Mouse (Mus musculus) erythroblast, embryonic 14.5 days (primary cell): Measurements from ENCODE around the gene Pitpnm2. TPM values are rescaled to one million over a fixed set of nuclear protein-coding genes. Genes with fewer than 3 reads are reported as not detected.

Source experiments
- H3K27me3 ChIP-seq: 2 replicates; pipeline ENCODE4 v1.6.1; 2012; ENCODE audit warnings: inconsistent platforms; ENCODE audit not compliant: control insufficient read depth
- H3K36me3 ChIP-seq: 2 replicates; pipeline ENCODE4 v1.6.1; 2012; ENCODE audit warnings: mild to moderate bottlenecking, inconsistent platforms; ENCODE audit not compliant: control insufficient read depth
- H3K4me1 ChIP-seq: 2 replicates; pipeline ENCODE4 v1.6.1; 2012; ENCODE audit warnings: inconsistent platforms; ENCODE audit not compliant: control insufficient read depth
- H3K4me3 ChIP-seq: replicated peaks from 2 replicates; pipeline ENCODE3; 2012; ENCODE audit warnings: moderate library complexity, mild to moderate bottlenecking, inconsistent platforms
- H3K9me3 ChIP-seq: 2 replicates; pipeline ENCODE4 v1.6.1; 2012; ENCODE audit warnings: low read length, inconsistent platforms, mixed read lengths; ENCODE audit not compliant: control insufficient read depth
- GATA1 ChIP-seq: IDR thresholded peaks from 2 replicates; pipeline ENCODE4 v1.6.1; 2012; ENCODE audit warnings: low read length, inconsistent platforms, mixed read lengths
- TAL1 ChIP-seq: IDR thresholded peaks from 3 replicates; pipeline ENCODE4 v1.6.1; 2012; ENCODE audit warnings: low read length, inconsistent platforms, mixed read lengths
- polyA plus RNA-seq: library from polyadenylated mRNA; stranded (reverse); fragments of >175 nt; gene quantifications from 2 replicates; pipeline ENCODE4 v1.2.3, GENCODE M21; 2012

The Pitpnm2 gene
- polyA plus RNA-seq, 1 experiment, result 0.38 TPM

DNA sequence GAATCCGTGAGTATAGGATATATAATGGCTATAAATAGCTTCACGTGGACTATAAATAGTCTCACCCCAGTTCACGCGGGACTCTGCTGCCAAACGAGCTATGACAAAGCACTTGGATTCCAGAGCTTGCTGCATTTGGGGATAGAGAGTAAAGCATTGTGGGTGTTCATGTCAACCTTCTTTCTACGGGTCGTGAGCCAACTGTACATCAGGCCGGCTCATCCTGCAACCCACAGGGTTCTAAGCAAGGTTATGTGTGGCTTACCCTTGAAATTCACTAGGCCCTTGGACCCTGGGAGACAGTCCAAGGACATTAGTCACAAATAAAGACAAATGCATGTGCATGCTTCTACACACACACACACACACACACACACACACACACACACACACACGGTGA, 77.8 kb downstream of the Pitpnm2 start:
- Histone ChIP-seq H3K27me3 (no peaks in the 10 kb centered on the region), H3K4me3 (no peak overlapping the region), H3K9me3 (no peaks in the 10 kb centered on the region), H3K36me3 (no peaks in the 10 kb centered on the region), H3K4me1 (peaks cover 11% of the 10 kb centered on the region)
- TF ChIP-seq TAL1 (no peak), GATA1 (no peak)

DNA sequence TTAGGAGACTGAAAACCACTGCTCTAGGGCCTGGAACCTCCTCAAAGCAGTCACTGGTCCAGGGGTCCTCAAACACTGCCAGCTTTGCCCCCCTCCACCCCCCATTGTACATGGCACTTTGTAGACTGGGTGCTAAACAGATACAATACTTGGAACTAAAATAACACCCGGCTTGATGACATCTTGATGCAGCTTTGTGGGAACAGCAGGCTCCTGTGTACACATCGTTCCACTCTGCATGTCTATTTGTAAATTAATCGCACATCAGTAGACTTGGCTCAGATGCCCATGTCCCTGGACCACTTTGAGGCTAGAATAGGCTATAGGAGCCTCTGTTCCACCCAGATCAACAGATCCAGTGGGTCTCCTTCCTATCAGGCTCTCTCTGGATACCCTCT, 80.3 kb downstream of the Pitpnm2 start:
- Histone ChIP-seq H3K9me3 (no peaks in the 10 kb centered on the region), H3K27me3 (no peaks in the 10 kb centered on the region), H3K36me3 (no peaks in the 10 kb centered on the region; the same call in 1 of the 2 replicates), H3K4me3 (no peak overlapping the region), H3K4me1 (peaks cover 16% of the 10 kb centered on the region)
- TF ChIP-seq GATA1, result no peak
- no peak for TF ChIP-seq TAL1

DNA sequence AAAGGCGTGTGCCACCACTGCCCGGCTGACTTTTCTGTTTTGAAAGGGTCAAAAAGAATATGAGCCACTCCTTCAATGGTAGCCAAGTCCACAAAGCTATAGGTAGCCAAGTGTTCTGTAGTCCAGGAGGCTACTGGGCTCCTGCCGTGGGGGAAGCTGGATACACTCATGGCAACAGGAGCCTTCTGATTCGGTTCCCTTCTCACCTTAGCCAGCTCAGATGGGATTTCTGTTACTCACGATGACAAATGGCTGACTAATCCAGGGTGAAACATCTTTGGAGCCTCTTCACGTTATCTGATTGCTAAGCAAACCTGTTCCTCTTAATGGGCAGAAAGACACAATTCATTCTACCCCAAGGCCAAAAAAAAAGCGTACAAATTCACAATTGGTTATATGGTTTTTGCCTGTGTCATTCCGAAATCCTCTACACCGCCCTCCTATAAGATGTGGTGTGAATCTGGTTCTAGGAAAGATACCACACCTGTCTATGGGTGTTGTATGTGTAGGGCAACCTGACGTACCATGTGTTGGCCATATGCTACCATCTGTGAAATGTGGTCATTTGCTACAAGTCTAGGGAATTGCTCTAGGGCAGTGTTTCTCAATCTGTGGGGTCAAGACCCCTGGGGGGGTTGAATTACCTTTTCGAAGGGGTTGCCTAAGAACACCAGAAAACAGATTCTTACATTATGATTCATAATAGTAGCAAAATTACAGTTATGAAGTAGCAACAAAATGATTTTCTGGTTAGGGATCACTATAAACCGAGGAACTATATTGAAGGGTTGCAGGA, 80.9 kb downstream of the Pitpnm2 start:
- TF ChIP-seq TAL1, result no peak
- no peak for TF ChIP-seq GATA1
- Histone ChIP-seq H3K4me3 (no peak overlapping the region), H3K9me3 (no peaks in the 10 kb centered on the region), H3K27me3 (no peaks in the 10 kb centered on the region), H3K4me1 (peaks cover 14% of the 10 kb centered on the region), H3K36me3 (no peaks in the 10 kb centered on the region; the same call in 1 of the 2 replicates)

DNA sequence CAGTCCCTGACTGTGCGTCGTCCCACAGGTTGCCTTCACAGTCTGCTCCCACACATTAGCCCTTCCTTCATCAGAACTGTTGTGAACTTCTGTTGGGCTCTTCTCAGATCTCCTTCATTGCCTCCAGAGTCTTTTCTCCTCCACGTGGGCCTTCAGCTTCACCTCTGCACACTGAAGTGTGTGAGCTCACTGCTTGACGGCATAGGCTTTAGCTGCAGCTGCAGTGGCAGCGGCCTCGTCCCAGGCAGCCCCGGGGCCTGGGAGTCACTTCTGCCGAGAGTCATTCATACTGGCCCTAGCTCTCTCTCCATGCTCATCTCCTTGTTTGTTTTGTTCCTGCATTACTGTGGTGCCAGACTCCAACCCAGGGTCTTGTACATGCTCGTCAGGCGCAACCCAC, 81.9 kb downstream of the Pitpnm2 start:
- Histone ChIP-seq H3K36me3 (no peaks in the 10 kb centered on the region; the same call in 1 of the 2 replicates), H3K4me3 (no peak overlapping the region), H3K4me1 (peaks cover 14% of the 10 kb centered on the region), H3K27me3 (no peaks in the 10 kb centered on the region), H3K9me3 (no peaks in the 10 kb centered on the region)
- TF ChIP-seq GATA1 (no peak), TAL1 (no peak)

DNA sequence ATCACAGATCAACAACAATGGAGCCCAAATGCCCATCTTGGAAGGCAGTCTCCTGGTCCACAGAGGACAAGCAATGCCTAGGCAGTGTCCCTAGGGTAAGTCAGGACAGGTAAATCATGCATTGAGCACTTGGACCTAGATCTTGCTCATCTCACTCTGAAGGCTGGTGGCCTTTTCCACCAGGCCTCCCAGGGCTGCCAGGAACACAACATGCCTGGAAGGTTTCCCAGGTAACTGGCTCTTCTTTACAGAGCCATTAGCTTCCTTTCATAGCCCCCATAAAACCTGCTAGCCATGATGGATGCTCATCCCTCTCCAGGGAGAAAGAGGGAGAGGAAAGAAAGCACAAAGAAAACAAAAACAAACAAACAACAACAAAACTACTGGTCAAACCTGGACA, 82.8 kb downstream of the Pitpnm2 start:
- peaks cover 14% of the 10 kb centered on the region for H3K4me1 ChIP-seq
- no peak for TF ChIP-seq TAL1
- no peak for TF ChIP-seq GATA1
- no peaks in the 10 kb centered on the region; the same call in 1 of the 2 replicates for H3K36me3 ChIP-seq
- H3K4me3 ChIP-seq, result no peak overlapping the region
- no peaks in the 10 kb centered on the region for H3K9me3 ChIP-seq
- no peaks in the 10 kb centered on the region for H3K27me3 ChIP-seq

DNA sequence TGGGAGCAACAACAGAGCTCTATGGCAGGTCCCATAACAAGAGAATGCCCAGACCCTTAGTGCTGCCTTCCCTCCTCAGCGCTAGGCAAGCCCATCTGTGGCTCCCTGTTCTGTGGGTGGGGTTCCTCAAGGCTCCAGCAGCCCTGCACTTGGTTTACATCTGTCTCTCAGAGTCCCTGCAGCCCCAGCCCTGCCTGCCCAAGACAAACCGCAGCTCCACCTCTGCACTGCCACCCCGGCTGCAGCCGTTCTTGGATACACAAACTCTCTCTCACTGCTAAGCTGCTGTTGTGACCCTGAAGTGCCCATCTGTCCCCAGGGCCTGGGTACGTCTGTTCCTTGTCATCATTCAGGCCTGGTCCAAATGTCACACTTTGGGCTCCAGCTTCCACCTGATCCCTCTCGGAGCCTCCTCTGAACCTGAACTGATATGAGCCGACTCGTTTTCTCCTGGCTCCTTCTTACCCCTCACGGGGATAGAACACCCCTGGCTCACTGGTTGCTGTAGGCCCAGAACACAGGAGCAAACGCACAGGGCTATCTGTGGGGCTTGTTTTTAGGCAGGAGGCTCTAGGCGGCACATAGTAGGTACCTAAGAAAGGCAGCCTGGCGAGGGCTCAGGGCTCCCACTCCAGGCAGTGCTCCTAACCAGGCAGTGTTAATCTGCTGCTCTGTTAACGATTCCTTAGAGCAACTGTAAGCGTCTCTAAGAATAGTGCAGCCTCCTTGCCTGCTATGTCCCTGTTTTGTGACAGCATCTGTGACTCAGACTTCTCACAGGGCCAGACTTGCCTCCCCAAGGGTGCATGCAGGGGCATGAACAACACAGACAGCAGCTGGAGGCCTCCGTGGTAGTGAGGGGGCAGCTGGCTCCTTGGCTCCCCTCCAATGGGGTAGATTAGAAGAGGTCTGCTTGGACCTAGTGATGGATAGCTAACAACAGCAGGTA, 83.7 kb downstream of the Pitpnm2 start:
- H3K4me3 ChIP-seq, result no peak overlapping the region
- H3K4me1 ChIP-seq, result peaks cover 14% of the 10 kb centered on the region
- no peak for TF ChIP-seq GATA1
- TF ChIP-seq TAL1, result no peak
- no peaks in the 10 kb centered on the region for H3K27me3 ChIP-seq
- H3K9me3 ChIP-seq, result no peaks in the 10 kb centered on the region
- H3K36me3 ChIP-seq, result no peaks in the 10 kb centered on the region; the same call in 1 of the 2 replicates

DNA sequence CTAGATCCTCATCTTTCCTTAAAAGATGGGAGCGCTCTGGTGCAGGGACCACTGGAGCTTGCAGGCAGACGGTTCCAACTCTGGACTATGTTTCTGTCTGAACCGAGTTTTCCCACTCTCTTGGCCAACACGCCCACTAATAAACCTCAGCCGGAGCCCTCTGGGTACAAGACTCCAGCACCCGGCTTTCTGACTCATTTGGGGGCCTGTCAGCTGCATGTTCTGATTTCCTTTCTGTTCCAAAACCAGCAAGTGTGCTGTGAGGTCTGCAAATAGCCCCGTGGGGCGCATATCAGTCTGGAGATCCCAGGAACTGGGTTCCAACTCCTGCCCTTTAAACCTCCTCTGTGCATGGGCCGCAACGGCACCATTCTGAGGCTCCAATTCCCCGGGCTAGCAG, 86.1 kb downstream of the Pitpnm2 start:
- no peak for TF ChIP-seq GATA1
- TF ChIP-seq TAL1, result no peak
- H3K4me1 ChIP-seq, result peaks cover 14% of the 10 kb centered on the region
- H3K27me3 ChIP-seq, result no peaks in the 10 kb centered on the region
- H3K4me3 ChIP-seq, result no peak overlapping the region
- no peaks in the 10 kb centered on the region; the same call in 1 of the 2 replicates for H3K36me3 ChIP-seq
- H3K9me3 ChIP-seq, result no peaks in the 10 kb centered on the region

DNA sequence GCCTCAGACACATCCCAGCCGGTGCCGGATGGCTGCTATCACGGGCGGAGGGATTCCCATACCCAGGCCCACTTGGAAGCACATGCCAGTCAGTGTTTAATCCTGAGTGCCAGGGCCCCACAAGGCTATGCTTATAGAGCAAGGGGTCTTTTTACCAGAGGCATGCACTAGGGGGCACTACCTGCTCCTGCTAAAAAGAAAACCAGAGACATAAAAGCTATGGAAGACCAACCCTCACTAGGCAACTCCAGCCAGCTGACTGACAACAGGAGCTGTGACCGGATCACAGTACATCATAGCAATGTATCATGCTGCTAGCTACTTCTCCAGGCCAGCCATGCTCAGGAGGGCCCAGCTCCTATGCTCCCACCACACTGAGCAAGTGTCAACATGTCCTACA, 87.0 kb downstream of the Pitpnm2 start:
- TF ChIP-seq TAL1 (no peak), GATA1 (no peak)
- peaks cover 14% of the 10 kb centered on the region for H3K4me1 ChIP-seq
- no peaks in the 10 kb centered on the region; the same call in 1 of the 2 replicates for H3K36me3 ChIP-seq
- H3K9me3 ChIP-seq, result no peaks in the 10 kb centered on the region
- H3K4me3 ChIP-seq, result no peak overlapping the region
- no peaks in the 10 kb centered on the region for H3K27me3 ChIP-seq

DNA sequence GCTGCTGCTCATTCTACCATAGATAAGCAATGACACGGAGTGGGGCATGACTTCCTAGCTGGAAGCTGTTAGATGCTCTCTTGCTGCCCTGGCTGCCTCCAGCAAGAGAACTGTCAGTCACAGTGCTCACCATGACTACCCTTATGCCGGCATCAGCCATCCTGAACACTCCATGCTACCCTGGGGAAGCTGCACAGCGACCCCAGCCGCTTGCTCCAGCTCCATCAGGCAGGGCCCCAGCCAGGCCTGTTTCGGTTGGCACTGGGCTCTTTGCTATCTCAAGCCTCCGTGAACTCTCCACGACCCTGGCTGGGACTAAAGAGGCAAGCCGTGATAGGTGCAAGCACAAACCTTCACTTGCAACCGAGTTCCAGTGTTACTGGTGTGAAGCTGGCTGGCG, 87.7 kb downstream of the Pitpnm2 start:
- peaks cover 14% of the 10 kb centered on the region for H3K4me1 ChIP-seq

More for the DNA sequence above, 87.7 kb downstream of the Pitpnm2 start:
- TF ChIP-seq GATA1 (no peak), TAL1 (no peak)
- Histone ChIP-seq H3K9me3 (no peaks in the 10 kb centered on the region), H3K4me3 (no peak overlapping the region), H3K36me3 (no peaks in the 10 kb centered on the region; the same call in 1 of the 2 replicates), H3K27me3 (no peaks in the 10 kb centered on the region)
